Mouse (Mus musculus): ENCODE data around the gene Cdc26. TPM values are rescaled to one million over a fixed set of nuclear protein-coding genes. Genes with fewer than 3 reads are reported as not detected.

Gene Cdc26
- 19.6 and 32.2 TPM in 2 replicates for polyA plus RNA-seq (2012; rRNA removed; ENCODE audit: low replicate concordance)

DNA sequence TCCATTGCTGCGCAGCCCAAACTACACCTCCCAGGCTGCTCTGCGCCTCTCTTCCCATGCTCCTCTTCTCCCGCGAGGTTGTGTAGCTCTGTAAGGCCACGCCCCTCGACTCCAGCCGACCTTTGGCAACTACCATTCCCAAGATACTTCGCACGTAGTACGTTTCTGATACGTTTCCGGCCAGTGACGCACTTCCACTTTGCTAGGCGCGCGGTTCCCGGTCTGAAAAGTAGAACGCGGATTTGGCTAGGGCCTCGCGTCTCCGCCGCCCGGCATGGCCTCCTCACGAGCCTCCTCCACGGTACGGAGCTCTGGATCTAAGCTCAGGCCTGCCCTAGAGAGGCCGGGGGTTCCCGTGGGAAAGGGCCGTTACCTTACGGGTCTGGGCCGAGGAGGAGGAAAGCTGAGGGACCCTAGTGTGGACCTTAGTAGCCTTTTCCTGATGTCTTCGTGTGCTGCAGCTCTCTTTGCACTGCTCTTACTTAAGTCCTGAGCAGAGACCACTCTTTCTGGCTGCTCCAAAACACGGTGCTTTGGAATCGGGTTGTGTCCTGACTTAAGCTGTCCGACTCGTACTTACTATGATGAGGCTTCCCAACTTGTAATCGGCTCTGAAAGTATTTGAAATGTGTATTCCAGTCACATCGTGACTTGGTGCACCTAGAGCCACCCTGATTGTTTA is at the start of gene Cdc26, which contains the start of gene Prpf4:
Cdc26 (minus strand) TSS at position 42 of the 682 bp plus-strand sequence.
Prpf4 (plus strand) TSS at position 197 of the 682 bp plus-strand sequence.

DNA sequence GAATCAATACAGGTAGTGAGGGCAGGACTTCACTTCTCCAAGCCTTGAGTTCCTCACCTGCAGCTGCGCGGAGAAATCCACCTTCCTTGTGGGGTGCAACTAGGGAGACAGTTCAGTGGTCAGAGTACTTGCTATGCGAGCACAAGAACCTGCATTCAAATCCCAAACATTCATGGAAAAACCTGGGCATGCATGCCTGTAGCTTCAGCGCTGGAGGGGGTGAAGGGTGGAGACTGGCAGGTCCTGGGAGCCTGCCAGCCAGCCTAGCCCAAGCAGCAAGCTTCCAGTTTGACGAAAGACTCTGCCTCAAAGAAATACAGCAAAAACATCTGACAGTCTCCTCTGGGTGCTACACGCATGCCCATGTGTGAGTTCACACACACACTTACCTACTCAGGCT is 26.6 kb upstream of the Cdc26 start, which contains the start of gene Rnf183:
Rnf183 (minus strand) TSS at position 172 of the 400 bp plus-strand sequence.

GRCm38 (mm10) chr4:62360088-62360804 is 48.2 kb downstream of the Cdc26 start, which contains the start of the genes Fkbp15 and Slc31a1:
Gene Fkbp15, minus strand, starts transcription at chr4:62360548.
Gene Slc31a1, plus strand, starts transcription at chr4:62360727.

Other genes starting within 250 kb of the Cdc26 start
- 0.13 and 0.50 TPM in 2 replicates for gene Zfp37, start 177.6 kb downstream of the Cdc26 start, polyA plus RNA-seq (2012; rRNA removed; ENCODE audit: low replicate concordance)
- gene Slc31a2, start 146.1 kb downstream of the Cdc26 start, polyA plus RNA-seq (2012; rRNA removed; ENCODE audit: low replicate concordance): 19.1 and 38.9 TPM in 2 replicates
- gene Fkbp15, start 48.1 kb downstream of the Cdc26 start, polyA plus RNA-seq (2012; rRNA removed; ENCODE audit: low replicate concordance): 42.8 and 49.2 TPM in 2 replicates
- 9.0 and 21.7 TPM in 2 replicates for gene Slc31a1, start 47.9 kb downstream of the Cdc26 start, polyA plus RNA-seq (2012; rRNA removed; ENCODE audit: low replicate concordance)
- gene Prpf4, start 155 bp upstream of the Cdc26 start, polyA plus RNA-seq (2012; rRNA removed; ENCODE audit: low replicate concordance): 9.4 and 14.1 TPM in 2 replicates
- gene Rnf183, start 26.6 kb upstream of the Cdc26 start, polyA plus RNA-seq (2012; rRNA removed; ENCODE audit: low replicate concordance): 0.24 and 0.49 TPM in 2 replicates
- gene Wdr31, start 62.3 kb upstream of the Cdc26 start, polyA plus RNA-seq (2012; rRNA removed; ENCODE audit: low replicate concordance): 0.62 and 1.2 TPM in 2 replicates
- gene Bspry, start 71.4 kb upstream of the Cdc26 start, polyA plus RNA-seq (2012; rRNA removed; ENCODE audit: low replicate concordance): 10.6 and 11.3 TPM in 2 replicates
- 12.1 and 15.6 TPM in 2 replicates for gene Hdhd3, start 94.8 kb upstream of the Cdc26 start, polyA plus RNA-seq (2012; rRNA removed; ENCODE audit: low replicate concordance)
- gene Alad, start 111.3 kb upstream of the Cdc26 start, polyA plus RNA-seq (2012; rRNA removed; ENCODE audit: low replicate concordance): 132 and 139 TPM in 2 replicates
- 10.1 and 17.1 TPM in 2 replicates for gene Pole3, start 116.4 kb upstream of the Cdc26 start, polyA plus RNA-seq (2012; rRNA removed; ENCODE audit: low replicate concordance)
- gene 4933430I17Rik, start 116.7 kb upstream of the Cdc26 start, polyA plus RNA-seq (2012; rRNA removed; ENCODE audit: low replicate concordance): 0.22 TPM in 1 of 2 replicates, not detected in the other
- 78.3 and 83.9 TPM in 2 replicates for gene Rgs3, start 151.2 kb upstream of the Cdc26 start, polyA plus RNA-seq (2012; rRNA removed; ENCODE audit: low replicate concordance)